10 mouse cellular contexts compared by ENCODE assay signal in genomic region chr11:4974376-4975122, GRCm38 (mm10). TPM values are rescaled to one million over a fixed set of nuclear protein-coding genes. Genes with fewer than 3 reads are reported as not detected.
DNase-seq lines count a peak whose midpoint lies in the region; ATAC-seq and TF ChIP-seq lines count a peak whose summit lies in the region.
"Had no signal": no experiment of that assay in that cellular context is flagged by ENCODE, and none has a peak within 500 bp of the region (broad histone marks: within the 10 kb centered on the region; RNA-seq: fewer than 3 reads in every experiment).

No protein-coding gene starts in this region.

- peaks cover 20% of the 10 kb centered on the region for H3K27me3 ChIP-seq in neural tube, embryonic 13.5 days
- H3K27me3 ChIP-seq in neural tube, embryonic 15.5 days (replicated peaks): peaks cover 10% of the 10 kb centered on the region
- no peaks in the 10 kb centered on the region for H3K27me3 ChIP-seq in kidney, embryonic 15.5 days
- H3K27me3 ChIP-seq in lung, embryonic 14.5 days (ENCODE audit: insufficient read depth, low read length): no peaks in the 10 kb centered on the region
- H3K27me3 ChIP-seq in midbrain, postnatal 0 days (ENCODE audit: insufficient read depth, low read length): no peaks in the 10 kb centered on the region

- H3K4me3 ChIP-seq in neural tube, embryonic 13.5 days: no peak overlapping the region
- no peak overlapping the region for H3K4me3 ChIP-seq in neural tube, embryonic 15.5 days (replicated peaks)
- H3K4me3 ChIP-seq in kidney, embryonic 15.5 days (replicated peaks): no peak overlapping the region
- H3K4me3 ChIP-seq in lung, embryonic 14.5 days (ENCODE audit: low read depth, low read length): no peak overlapping the region
- H3K4me3 ChIP-seq in midbrain, postnatal 0 days (ENCODE audit: low read depth, low read length): no peak overlapping the region
- H3K4me3 ChIP-seq: hindbrain, embryonic 13.5 days had no signal

- no peaks in the 10 kb centered on the region for H3K36me3 ChIP-seq in neural tube, embryonic 13.5 days
- H3K36me3 ChIP-seq in neural tube, embryonic 15.5 days: no peaks in the 10 kb centered on the region
- H3K36me3 ChIP-seq in kidney, embryonic 15.5 days: no peaks in the 10 kb centered on the region
- H3K36me3 ChIP-seq in lung, embryonic 14.5 days (ENCODE audit: insufficient read depth): no peaks in the 10 kb centered on the region
- H3K36me3 ChIP-seq in midbrain, postnatal 0 days (ENCODE audit: insufficient read depth, low read length): no peaks in the 10 kb centered on the region
- H3K36me3 ChIP-seq: hindbrain, embryonic 13.5 days had no signal

- H3K4me2 ChIP-seq in neural tube, embryonic 13.5 days: no peak overlapping the region
- H3K4me2 ChIP-seq in neural tube, embryonic 15.5 days: no peak overlapping the region
- H3K4me2 ChIP-seq in kidney, embryonic 15.5 days: no peak overlapping the region
- no peak overlapping the region for H3K4me2 ChIP-seq in lung, embryonic 14.5 days
- H3K4me2 ChIP-seq in midbrain, postnatal 0 days (ENCODE audit: low read depth, low read length, poor library complexity, severe bottlenecking): no peak overlapping the region

- no peaks in the 10 kb centered on the region for H3K9me3 ChIP-seq in neural tube, embryonic 13.5 days
- H3K9me3 ChIP-seq in neural tube, embryonic 15.5 days (replicated peaks): no peaks in the 10 kb centered on the region
- H3K9me3 ChIP-seq in kidney, embryonic 15.5 days (replicated peaks): no peaks in the 10 kb centered on the region
- no peaks in the 10 kb centered on the region for H3K9me3 ChIP-seq in lung, embryonic 14.5 days (ENCODE audit: low read depth, low read length)
- no peaks in the 10 kb centered on the region for H3K9me3 ChIP-seq in midbrain, postnatal 0 days (ENCODE audit: low read length)
- H3K9me3 ChIP-seq: hindbrain, embryonic 13.5 days had no signal

- no peak for ATAC-seq in neural tube, embryonic 13.5 days (ENCODE audit: low read depth)
- ATAC-seq in neural tube, embryonic 15.5 days (ENCODE audit: low FRiP score): no peak
- ATAC-seq in kidney, embryonic 15.5 days (replicated peaks; ENCODE audit: low FRiP score): no peak
- peak; percentile 54; the same call in 1 of the 2 replicates for ATAC-seq in lung, embryonic 14.5 days (ENCODE audit: insufficient read depth)
- no peak for ATAC-seq in midbrain, postnatal 0 days (ENCODE audit: low FRiP score)

- 81% methylated on average over 11 of the region's 11 CpGs for WGBS in neural tube, embryonic 13.5 days
- WGBS in neural tube, embryonic 15.5 days: 78% methylated on average over 11 of the region's 11 CpGs
- WGBS in kidney, embryonic 15.5 days: 66% methylated on average over 11 of the region's 11 CpGs
- WGBS in lung, embryonic 14.5 days: 50% methylated on average over 11 of the region's 11 CpGs
- WGBS in midbrain, postnatal 0 days: 85% methylated on average over 11 of the region's 11 CpGs

- peak; percentile 45 for DNase-seq in lung, embryonic 14.5 days
- DNase-seq in right cerebral cortex, postnatal 14 days: no peak
- no peak for DNase-seq in midbrain, postnatal 0 days (ENCODE audit: low spot score)
- DNase-seq in adrenal gland, postnatal 10 days: no peak
- DNase-seq: adrenal gland, adult 8-10 months; right cerebral cortex, adult 18-20 months had no signal

- 0 out of 2 replicates have a peak, but pooled peaks cover 5% of the 10 kb centered on the region for H3K4me1 ChIP-seq in neural tube, embryonic 13.5 days (replicated peaks)
- H3K4me1 ChIP-seq in neural tube, embryonic 15.5 days: peaks cover 5% of the 10 kb centered on the region; the same call in 1 of the 2 replicates
- H3K4me1 ChIP-seq in kidney, embryonic 15.5 days: 0 out of 2 replicates have a peak, but pooled peaks cover 3% of the 10 kb centered on the region
- H3K4me1 ChIP-seq in lung, embryonic 14.5 days (ENCODE audit: insufficient read depth): no peaks in the 10 kb centered on the region
- no peaks in the 10 kb centered on the region for H3K4me1 ChIP-seq in midbrain, postnatal 0 days (ENCODE audit: insufficient read depth, low read length)

- 0 out of 2 replicates have a peak overlapping the region, but pooled peaks have one; percentile 18 for H3K27ac ChIP-seq in neural tube, embryonic 13.5 days (replicated peaks)
- no peak overlapping the region for H3K27ac ChIP-seq in neural tube, embryonic 15.5 days (replicated peaks)
- peak overlapping the region; percentile 63 for H3K27ac ChIP-seq in kidney, embryonic 15.5 days
- H3K27ac ChIP-seq in lung, embryonic 14.5 days (ENCODE audit: low read depth): peak overlapping the region; percentile 37; the same call in 1 of the 2 replicates
- H3K27ac ChIP-seq in midbrain, postnatal 0 days (ENCODE audit: low read depth, low read length): no peak overlapping the region
- H3K27ac ChIP-seq: hindbrain, embryonic 13.5 days had no signal

- no peak for TF ChIP-seq CTCF in lung, embryonic 14.5 days (IDR thresholded peaks at IDR 0.05; ENCODE audit: low read depth)
- no peak for TF ChIP-seq CTCF in midbrain, postnatal 0 days (IDR thresholded peaks at IDR 0.05)

- no peak overlapping the region for H3K9ac ChIP-seq in neural tube, embryonic 13.5 days
- H3K9ac ChIP-seq in neural tube, embryonic 15.5 days (replicated peaks): no peak overlapping the region
- no peak overlapping the region for H3K9ac ChIP-seq in kidney, embryonic 15.5 days
- no peak overlapping the region for H3K9ac ChIP-seq in lung, embryonic 14.5 days
- no peak overlapping the region for H3K9ac ChIP-seq in midbrain, postnatal 0 days (replicated peaks; ENCODE audit: low read length, poor library complexity, severe bottlenecking)
- H3K9ac ChIP-seq: hindbrain, embryonic 13.5 days had no signal

RNA-seq across cellular contexts. Expression of gene Ap1b1, which starts 12.1 kb away (rescaled TPM):
- polyA plus RNA-seq in neural tube, embryonic 13.5 days (2015; fragmentation: Nextera tagmentation; extraction: Ambion mirVana): 84.5 and 89.7 TPM in 2 replicates
- 93.8 and 94.4 TPM in 2 replicates for polyA plus RNA-seq in neural tube, embryonic 15.5 days (2015; fragmentation: Nextera tagmentation; extraction: Ambion mirVana)
- polyA plus RNA-seq in kidney, embryonic 15.5 days (2015; fragmentation: Nextera tagmentation; extraction: Ambion mirVana): 59.8 and 65.3 TPM in 2 replicates
- polyA plus RNA-seq in lung, embryonic 14.5 days (2014; fragmentation: Nextera tagmentation; extraction: Ambion mirVana): 45.6 and 48.9 TPM in 2 replicates
- 122 and 130 TPM in 2 replicates for total RNA-seq in midbrain, postnatal 0 days (2014; rRNA removed)
- polyA plus RNA-seq in midbrain, postnatal 0 days (2015; fragmentation: Nextera tagmentation; extraction: Ambion mirVana): 94.8 and 99.5 TPM in 2 replicates
- total RNA-seq in adrenal gland, postnatal 10 days (2021): 10 to 100 TPM; 56.5 to 58.9 TPM

RNA-seq across cellular contexts. Expression of gene Nefh, which starts 26.7 kb away (rescaled TPM):
- polyA plus RNA-seq in neural tube, embryonic 13.5 days (2015; fragmentation: Nextera tagmentation; extraction: Ambion mirVana): 8.1 and 8.6 TPM in 2 replicates
- 22.1 and 24.0 TPM in 2 replicates for polyA plus RNA-seq in neural tube, embryonic 15.5 days (2015; fragmentation: Nextera tagmentation; extraction: Ambion mirVana)
- 0.31 and 0.57 TPM in 2 replicates for polyA plus RNA-seq in kidney, embryonic 15.5 days (2015; fragmentation: Nextera tagmentation; extraction: Ambion mirVana)
- polyA plus RNA-seq in lung, embryonic 14.5 days (2014; fragmentation: Nextera tagmentation; extraction: Ambion mirVana): 0.35 and 0.36 TPM in 2 replicates
- 13.0 and 15.7 TPM in 2 replicates for total RNA-seq in midbrain, postnatal 0 days (2014; rRNA removed)
- polyA plus RNA-seq in midbrain, postnatal 0 days (2015; fragmentation: Nextera tagmentation; extraction: Ambion mirVana): 7.7 and 8.3 TPM in 2 replicates
- total RNA-seq in adrenal gland, postnatal 10 days (2021): 1 to 10 TPM; 2.4 to 3.4 TPM

Comparison
In these comparisons a context has a peak if more than half of its experiments do, and no peak if none do; other contexts are left out.
1. H3K27ac ChIP-seq: peak in neural tube, embryonic 13.5 days (single experiment), kidney, embryonic 15.5 days (single experiment) and lung, embryonic 14.5 days (single experiment); none in neural tube, embryonic 15.5 days (single experiment) and midbrain, postnatal 0 days (single experiment).